Mouse (Mus musculus): ENCODE measurements at regions not wholly inside any gene's neighbourhood (a gene's known extent, or its start where the extent isn't known, plus 50 kb on each side); places are given as distances from the start of the nearest gene placed in this dataset.

DNA sequence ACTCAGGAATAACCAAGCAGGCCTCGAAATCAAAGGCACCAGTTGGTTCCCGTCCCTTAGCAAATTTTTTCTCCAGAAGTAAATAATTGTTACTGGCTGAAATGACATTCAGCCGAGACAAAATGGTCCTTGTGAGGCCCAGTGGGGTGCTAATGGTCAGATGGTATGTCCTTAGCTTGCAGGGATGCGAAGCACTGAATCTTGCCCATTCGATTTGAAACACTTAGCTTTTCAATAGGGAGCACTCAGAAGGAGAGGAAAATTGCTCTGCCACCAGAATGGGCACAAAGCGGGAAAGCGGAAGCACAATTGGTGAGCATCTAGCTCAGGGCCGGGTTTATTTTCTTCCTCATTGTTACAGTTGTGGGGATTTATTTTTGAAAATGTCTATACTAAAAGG is 262.1 kb downstream of the Rnf144a start:
- TF ChIP-seq CTCF (conservative IDR thresholded peaks at IDR 0.05; ENCODE audit: low read length) (no peak), POU5F1 (IDR thresholded peaks at IDR 0.05; ENCODE audit: borderline replicate concordance, low read length) (no peak), NANOG (IDR thresholded peaks at IDR 0.05; ENCODE audit: borderline replicate concordance, low read length) (no peak)
